Mouse (Mus musculus) cortical plate, adult 2 months (tissue): Measurements from ENCODE around the gene Ralgds.

Source experiments
- CTCF ChIP-seq: fragments of 200-500 bp; IDR thresholded peaks from 2 replicates; pipeline ENCODE4 v1.5.1; 2011; ENCODE audit warnings: mild to moderate bottlenecking, control low read depth, low read length; ENCODE audit not compliant: insufficient read depth; ENCODE audit errors: extremely low read depth
- POLR2A ChIP-seq: fragments of 200-500 bp; IDR thresholded peaks from 2 replicates; pipeline ENCODE4 v1.6.1; 2011; ENCODE audit warnings: mild to moderate bottlenecking, low read length, control low read depth; ENCODE audit not compliant: insufficient read depth; ENCODE audit errors: extremely low read depth

DNA sequence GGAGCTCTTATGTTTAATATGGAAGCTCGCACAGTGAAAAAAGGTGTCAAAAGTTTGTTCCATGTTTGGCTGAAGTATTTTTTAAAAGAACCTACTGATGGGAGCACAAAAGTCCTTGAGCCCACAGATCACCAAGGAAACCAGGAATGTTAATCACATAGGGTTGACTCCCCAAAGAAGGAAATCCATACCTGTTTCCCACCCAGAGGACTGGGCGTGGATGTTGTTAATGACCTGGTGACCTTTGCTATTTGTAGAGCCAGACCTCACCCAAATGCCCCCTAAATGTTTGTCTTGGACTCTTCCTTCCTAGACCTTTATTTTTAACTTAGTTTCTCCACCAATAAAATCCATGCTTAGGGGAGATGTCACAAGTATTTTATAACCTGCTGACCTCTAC lies 42.3 kb upstream of the Ralgds start:
- TF ChIP-seq CTCF, result no peak
- TF ChIP-seq POLR2A, result no peak
